8 mouse cellular contexts compared by ENCODE assay signal in genomic region chr15:89480584-89480983, GRCm38 (mm10). TPM values are rescaled to one million over a fixed set of nuclear protein-coding genes. Genes with fewer than 3 reads are reported as not detected.
DNase-seq lines count a peak whose midpoint lies in the region; TF ChIP-seq lines count a peak whose summit lies in the region.

No protein-coding gene starts in this region.

- intact Hi-C loops in heart, postnatal 14 days (cut with DNase I), result no loop called here

- peak overlapping the region; percentile 65 for H3K27ac ChIP-seq in layer of hippocampus, adult 2 months

- no peak for DNase-seq in layer of hippocampus, adult 2 months (ENCODE audit: low spot score in 2 of 2)
- no peak for DNase-seq in layer of hippocampus, adult 11-12 months (ENCODE audit: low spot score)
- DNase-seq in cerebellum, adult 9-11 months, result peak; percentile 86
- peak; percentile 80 to 81 for DNase-seq in heart, postnatal 14 days
- peak; percentile 70 for DNase-seq in lung, postnatal 25 days (ENCODE audit: low spot score)
- no peak for DNase-seq in embryo, embryonic 11 days
- DNase-seq in embryo, embryonic 10 days (ENCODE audit: low spot score), result no peak
- DNase-seq in spleen, adult 12 weeks (ENCODE audit: low spot score), result no peak

- TF ChIP-seq CTCF in layer of hippocampus, adult 2 months (conservative IDR thresholded peaks at IDR 0.05), result no peak

- H3K4me3 ChIP-seq in layer of hippocampus, adult 2 months, result no peak overlapping the region

RNA-seq across cellular contexts. Expression of gene Arsa, which starts 3.4 kb away (rescaled TPM):
- total RNA-seq in layer of hippocampus, adult 2 months (2021), result 10 to 100 TPM; 29.2 to 31.4 TPM
- 10 to 100 TPM; 13.7 to 15.5 TPM for total RNA-seq in heart, postnatal 14 days (2021)

RNA-seq across cellular contexts. Expression of gene Shank3, which starts 18.8 kb away (rescaled TPM):
- total RNA-seq in layer of hippocampus, adult 2 months (2021), result 100 to 1,000 TPM; 243 to 251 TPM
- total RNA-seq in heart, postnatal 14 days (2021), result 10 to 100 TPM; 78.7 to 83.9 TPM

RNA-seq across cellular contexts. Expression of gene Mapk8ip2, which starts 26.9 kb away (rescaled TPM):
- 100 to 1,000 TPM; 254 to 279 TPM for total RNA-seq in layer of hippocampus, adult 2 months (2021)
- under 1 TPM; 0.05 to 0.31 TPM for total RNA-seq in heart, postnatal 14 days (2021)

RNA-seq across cellular contexts. Expression of gene Chkb, which starts 50.9 kb away (rescaled TPM):
- 10 to 100 TPM; 38.9 to 48.2 TPM for total RNA-seq in layer of hippocampus, adult 2 months (2021)
- total RNA-seq in heart, postnatal 14 days (2021), result 10 to 100 TPM; 50.9 to 59.9 TPM

RNA-seq across cellular contexts. Expression of gene Gm44502, which starts 51.1 kb away (rescaled TPM):
- under 1 TPM in 1 of 2 experiments, not detected in 1; 0.66 TPM for total RNA-seq in layer of hippocampus, adult 2 months (2021)
- 10 to 100 TPM; 11.0 to 14.6 TPM for total RNA-seq in heart, postnatal 14 days (2021)

Comparison
In these comparisons a context has a peak if more than half of its experiments do, and no peak if none do; other contexts are left out.
1. DNase-seq: peak in cerebellum, adult 9-11 months (single experiment), heart, postnatal 14 days (2 of 2) and lung, postnatal 25 days (single experiment); none in layer of hippocampus, adult 2 months (0 of 2), layer of hippocampus, adult 11-12 months (single experiment), embryo, embryonic 11 days (single experiment), embryo, embryonic 10 days (single experiment) and spleen, adult 12 weeks (single experiment).
2. RNA of gene Mapk8ip2, which starts 26.9 kb away (total RNA-seq): 254 to 279 TPM in layer of hippocampus, adult 2 months; 0.05 to 0.31 TPM in heart, postnatal 14 days; every median in the first group is over 100 times any median in the second.